Mouse (Mus musculus) frontal cortex, postnatal 10 days (tissue): ENCODE measurements at regions not wholly inside any gene's neighbourhood (a gene's known extent, or its start where the extent isn't known, plus 50 kb on each side); places are given as distances from the start of the nearest gene placed in this dataset.

ENCODE experiments used
- DNase-seq, 2 experiments: peaks; one replicate each; pipeline ENCODE4 v3.0.0; 2022; ENCODE audit warnings: low spot score in 2 of 2, mixed read lengths in 1 of 2

GRCm38 (mm10) chr3:146337429-146337828, 67.0 kb upstream of the Ssx2ip start:
- no peak for DNase-seq

DNA sequence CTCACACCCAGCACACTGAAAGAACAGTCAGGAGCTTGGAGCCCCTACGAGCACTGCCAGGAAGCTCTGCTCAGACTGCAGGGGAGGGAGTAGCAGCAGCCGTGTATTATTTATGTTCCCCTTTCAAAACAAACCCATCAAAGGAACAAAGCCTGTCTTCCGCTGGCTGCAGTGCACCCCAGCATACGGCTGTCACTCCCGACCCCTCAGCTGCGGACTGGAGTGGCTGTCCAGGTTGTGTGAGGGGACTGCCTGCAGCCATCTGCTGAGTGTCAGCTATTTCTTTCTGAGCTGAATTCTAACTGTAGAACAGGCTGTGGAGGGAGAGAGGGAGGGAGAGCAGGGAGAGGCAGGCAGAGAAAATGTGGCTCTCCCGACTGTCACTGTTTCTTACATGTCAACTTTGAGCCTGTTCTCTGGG, 66.6 kb upstream of the Ssx2ip start:
- DNase-seq = peak; percentile 34 to 47

GRCm38 (mm10) chr3:146338445-146338844, 66.0 kb upstream of the Ssx2ip start:
- no peak for DNase-seq

- DNase-seq = no peak
Observed at GRCm38 (mm10) chr3:146340316-146341055, 64.0 kb upstream of the Ssx2ip start.

DNA sequence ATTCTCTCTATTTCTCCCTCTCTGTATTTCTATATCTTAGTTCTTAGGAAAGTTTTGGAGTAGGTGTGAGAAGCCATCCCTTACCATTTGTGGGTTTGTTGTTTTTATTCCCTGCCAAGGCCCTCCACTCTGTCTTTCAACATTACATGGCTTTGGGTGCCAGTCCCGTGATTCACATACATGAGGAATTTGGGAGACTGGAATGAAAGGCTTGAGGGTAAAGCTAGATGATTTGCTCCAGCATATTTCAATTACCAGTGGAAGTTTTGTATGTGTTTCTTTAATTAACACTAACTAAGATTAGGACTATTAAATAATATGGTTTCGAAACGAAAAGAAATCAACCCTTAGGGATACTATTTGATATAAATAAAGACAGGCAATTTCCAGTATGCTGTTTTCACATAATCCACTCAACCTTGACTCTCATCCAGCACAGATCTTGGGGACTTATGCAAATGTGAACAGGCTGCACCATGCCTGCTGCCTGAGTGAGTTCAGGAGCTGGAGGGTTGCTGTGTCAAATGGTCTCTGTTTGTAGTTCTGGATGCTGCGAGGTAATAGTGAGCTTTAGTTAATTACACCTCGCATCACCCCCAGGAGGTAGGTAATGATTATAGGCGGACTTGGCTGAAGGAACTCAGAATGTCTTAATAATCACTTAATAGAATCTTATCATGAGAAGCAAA, 62.6 kb upstream of the Ssx2ip start:
- no peak for DNase-seq

DNA sequence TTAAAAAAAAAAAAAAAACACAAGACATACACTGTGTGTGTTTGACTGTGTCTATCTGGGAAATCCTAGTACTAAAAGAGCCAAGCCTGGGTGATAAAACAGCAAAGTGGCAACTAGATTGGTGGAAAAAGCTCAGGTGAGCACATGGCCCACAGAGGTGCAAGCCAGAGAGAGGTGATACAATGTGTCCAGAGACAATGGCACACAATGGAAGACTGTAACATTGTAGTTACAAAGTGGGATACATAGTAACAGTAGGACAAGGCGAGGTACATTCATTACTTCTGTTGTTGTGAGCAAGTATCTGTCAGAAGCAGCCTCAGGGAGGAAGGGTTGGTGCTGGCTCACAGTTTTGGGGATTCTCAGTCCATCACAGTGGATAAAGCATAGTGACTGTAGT, 61.7 kb upstream of the Ssx2ip start:
- DNase-seq = no peak

- peak in 1 of 2 experiments; percentile 63 for DNase-seq
Observed at GRCm38 (mm10) chr3:146343649-146344401, 60.6 kb upstream of the Ssx2ip start.

- DNase-seq = no peak
Observed at GRCm38 (mm10) chr3:146344402-146345025, 59.9 kb upstream of the Ssx2ip start.

DNA sequence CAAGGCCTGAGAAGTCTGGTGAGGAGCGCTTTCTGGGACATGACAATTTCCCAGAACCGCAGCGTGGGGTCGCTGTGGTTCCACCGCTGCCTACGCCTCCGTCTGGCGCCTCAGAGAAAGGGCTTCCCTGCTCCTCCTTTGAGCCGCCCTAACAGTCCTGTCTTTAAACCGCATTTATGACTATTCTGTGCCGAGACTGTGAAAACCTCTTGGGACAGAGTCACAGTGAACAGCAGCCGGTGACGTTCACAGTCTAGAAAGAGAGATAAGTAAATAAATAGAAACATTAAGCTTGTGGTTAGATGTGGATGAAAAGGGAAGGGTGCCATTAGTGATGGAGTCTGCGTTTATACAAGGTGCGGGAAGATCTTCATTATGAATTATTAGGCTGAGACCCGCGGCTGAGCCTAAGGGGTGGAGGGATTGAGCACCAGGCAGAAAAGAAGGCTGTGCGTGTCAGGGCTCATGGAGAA, 59.1 kb upstream of the Ssx2ip start:
- DNase-seq = peak in 1 of 2 experiments; percentile 68

DNA sequence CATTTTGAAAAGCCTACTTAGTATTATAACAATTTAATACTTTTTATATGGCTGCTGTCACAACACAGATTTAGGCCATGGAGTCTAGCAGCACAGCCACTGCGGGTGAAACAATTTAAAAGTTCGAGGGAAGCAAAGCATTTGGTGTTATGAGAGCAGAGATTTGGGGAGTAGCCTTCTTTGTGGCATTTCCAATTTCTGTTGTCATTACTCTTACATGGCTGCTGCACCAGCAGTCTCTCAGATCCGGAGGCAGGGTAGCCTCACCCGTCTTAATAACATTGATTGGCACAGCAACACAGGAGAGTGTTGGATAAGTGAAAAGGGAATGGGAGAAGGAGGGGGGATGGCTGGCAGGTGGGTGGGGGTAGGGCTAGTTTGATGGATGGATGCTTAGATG, 58.5 kb upstream of the Ssx2ip start:
- DNase-seq = no peak

DNA sequence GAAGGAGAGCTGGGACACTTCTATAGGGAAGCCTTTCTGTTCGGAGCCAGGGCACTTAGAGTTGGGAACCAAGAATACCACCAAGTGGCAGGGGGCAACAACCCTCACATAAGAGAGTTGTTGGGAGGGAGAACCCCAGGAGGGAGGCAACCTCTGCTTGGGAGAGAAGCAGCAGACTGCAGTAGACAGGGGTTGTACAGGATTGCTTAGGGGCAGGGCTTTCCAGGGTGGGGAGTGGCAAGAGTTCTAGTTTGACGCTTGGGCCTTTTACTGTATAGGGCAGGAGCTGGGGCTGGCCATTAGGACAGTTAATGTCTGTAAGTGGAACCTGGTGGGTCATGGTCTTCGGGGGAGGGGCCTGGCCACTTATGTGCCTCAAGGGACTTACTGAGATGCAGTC, 57.1 kb upstream of the Ssx2ip start:
- no peak for DNase-seq

- DNase-seq = no peak
Observed at GRCm38 (mm10) chr3:146348921-146349320, 55.5 kb upstream of the Ssx2ip start.

- DNase-seq = no peak
Observed at GRCm38 (mm10) chr3:146349393-146349792, 55.0 kb upstream of the Ssx2ip start.

GRCm38 (mm10) chr3:146350126-146350525, 54.3 kb upstream of the Ssx2ip start:
- DNase-seq = no peak

DNA sequence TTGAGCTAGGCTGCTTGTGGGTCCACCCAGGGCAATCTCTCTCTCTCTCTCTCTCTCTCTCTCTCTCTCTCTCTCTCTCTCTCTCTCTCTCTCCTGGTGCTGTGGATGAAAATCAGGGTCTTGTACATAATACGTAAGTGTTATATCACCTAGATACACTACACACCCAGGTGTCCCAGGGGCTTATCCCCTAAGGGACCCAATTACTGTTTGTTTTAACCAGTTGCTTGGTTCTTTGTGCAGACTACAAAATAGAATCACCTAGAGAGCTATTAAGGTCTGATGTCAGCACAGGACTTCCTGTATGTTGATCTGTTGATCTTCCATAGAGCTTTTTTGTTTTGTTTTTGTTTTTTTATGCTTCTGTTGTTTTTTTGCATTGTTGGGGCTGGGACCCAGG, 53.0 kb upstream of the Ssx2ip start:
- no peak for DNase-seq

DNA sequence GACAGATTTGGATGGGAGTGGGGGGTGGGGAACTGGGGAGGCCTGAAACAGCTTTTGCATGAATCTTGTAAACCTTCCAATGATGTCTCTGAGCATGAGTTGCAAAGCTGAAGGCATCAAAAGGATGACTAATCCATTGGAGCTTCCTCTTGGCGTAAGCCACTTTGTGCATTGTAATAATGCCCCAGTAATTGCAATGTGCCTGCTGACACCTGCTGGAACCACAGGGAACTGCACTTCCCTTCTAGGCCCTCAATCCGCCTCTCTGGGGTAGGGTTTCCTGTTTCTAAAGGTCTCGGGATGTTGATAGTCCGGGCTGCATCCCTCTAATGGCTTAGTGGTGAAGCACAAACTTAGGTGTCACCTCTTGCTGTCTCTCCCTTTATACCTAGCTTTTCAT, 52.3 kb upstream of the Ssx2ip start:
- DNase-seq = no peak

DNA sequence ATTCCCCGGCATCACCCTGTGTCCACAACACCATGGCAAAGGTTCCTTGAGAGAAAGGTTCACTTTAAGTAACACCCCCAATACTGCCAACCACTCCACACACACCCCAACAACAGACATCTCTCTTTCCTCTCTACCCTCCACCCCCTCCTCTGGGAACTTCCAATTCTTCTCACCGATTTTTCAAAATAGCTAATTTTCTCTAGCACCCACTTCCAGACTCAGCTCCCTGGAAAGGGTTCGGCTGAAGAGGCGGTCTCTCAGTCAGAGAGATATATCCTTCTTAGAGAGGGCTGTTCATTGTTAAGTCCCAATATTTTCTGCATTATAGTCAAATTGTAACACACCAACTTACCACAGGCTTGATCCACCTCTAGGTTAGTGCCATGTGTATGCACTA, 50.5 kb upstream of the Ssx2ip start:
- no peak for DNase-seq
